Mouse (Mus musculus) megakaryocyte, embryonic 14.5 days (primary cell): ENCODE results near the gene Sh2d4b.

Experiments
- FLI1 ChIP-seq: IDR thresholded peaks from 2 replicates; pipeline ENCODE4 v1.6.1; 2012; ENCODE audit warnings: low read length, inconsistent platforms, mixed read lengths
- GATA1 ChIP-seq: IDR thresholded peaks from 3 replicates; pipeline ENCODE4 v1.6.1; 2012; ENCODE audit warnings: mixed read lengths, low read length, inconsistent platforms, borderline replicate concordance

DNA sequence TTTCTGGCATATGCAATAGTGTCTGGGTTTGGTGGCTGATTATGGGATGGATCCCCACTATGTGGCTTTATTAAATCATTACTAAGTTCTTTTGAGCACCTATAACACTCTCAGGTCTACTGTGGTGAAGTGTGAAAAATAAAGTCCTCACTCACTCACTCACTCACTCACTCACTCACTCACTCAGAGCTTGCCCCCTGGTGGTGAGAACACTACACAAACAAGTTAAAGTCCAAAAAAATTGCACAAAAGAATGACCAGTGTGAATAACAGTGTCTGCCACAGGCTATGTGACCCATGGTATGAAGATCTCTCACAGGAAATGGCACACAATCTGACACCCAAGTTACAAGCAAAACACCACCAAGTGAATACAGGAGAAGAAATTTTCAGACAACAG, 30.0 kb downstream of the Sh2d4b start:
- TF ChIP-seq GATA1: no peak
- no peak for TF ChIP-seq FLI1
